In the genomic region with DNA sequence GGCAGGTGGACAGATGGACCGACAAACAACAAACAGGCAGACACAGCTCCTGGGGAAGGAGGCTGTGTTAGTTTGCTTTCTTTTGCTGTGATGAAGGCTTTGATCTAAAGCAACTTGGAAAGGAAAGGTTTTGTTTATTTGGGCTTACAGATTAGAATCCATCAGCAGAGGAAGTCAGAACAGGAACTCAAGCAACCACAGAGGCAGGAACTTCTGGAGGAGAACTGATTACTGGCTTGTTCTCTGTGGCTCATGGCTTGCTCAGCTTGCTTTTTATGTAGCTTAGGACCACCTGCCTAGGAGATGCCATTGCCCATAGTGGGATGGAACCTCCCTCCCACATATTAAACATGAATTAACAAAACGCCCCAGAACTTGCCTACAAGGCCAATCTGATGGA, we compare ENCODE assay signal across 1 mouse cellular context.
TF ChIP-seq lines count a peak whose summit lies in the region.

No protein-coding gene starts in this region.

TF ChIP-seq in MEL, 35 proteins besides CTCF, POLR2A, EP300 and RAD21 (continued from another document):
- TF ChIP-seq NRF1 (IDR thresholded peaks at IDR 0.05; ENCODE audit: insufficient read depth, low read depth, low read length, poor library complexity, severe bottlenecking) (no peak), GATA1 (IDR thresholded peaks at IDR 0.05; ENCODE audit: low read depth, low read length) (peak; percentile 75), RCOR1 (IDR thresholded peaks at IDR 0.05; ENCODE audit: low read depth, low read length) (peak; percentile 81)
